8 mouse cellular contexts compared by ENCODE assay signal in the genomic region with DNA sequence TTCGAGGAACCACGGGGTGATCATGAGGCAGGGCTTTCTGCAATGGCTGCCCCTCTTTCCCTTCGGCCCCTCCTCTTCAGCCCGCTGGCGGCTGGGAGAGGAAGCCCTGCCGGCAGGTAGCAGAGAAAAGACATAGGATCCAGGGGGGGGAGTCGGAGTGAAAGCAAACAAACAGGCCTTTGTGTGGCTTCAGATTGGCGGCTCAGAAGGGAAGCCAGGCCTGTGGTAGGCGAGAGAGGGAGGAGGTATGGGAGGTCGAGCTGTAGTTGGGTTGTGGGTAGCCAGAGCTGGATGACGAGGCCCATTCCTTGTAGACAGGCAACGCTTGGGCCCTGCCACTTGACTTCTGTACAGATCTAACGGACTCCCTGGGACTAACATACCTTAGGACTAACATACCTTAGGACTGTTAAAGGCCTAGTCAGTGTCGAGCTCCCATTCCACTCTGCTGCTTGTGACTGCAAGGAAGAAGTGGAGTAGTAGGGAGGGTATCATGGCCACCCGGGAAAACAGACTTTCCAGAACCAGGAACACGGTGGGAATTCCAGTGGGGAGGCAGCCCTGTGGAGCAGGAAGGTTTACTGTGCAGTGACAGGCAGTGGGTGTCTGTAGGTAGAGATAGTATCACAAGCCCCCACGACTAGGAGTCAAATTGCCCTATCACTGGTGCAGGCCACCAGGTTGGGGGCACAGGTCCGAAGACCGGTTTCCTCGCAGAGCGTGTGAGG. TPM values are rescaled to one million over a fixed set of nuclear protein-coding genes. Genes with fewer than 3 reads are reported as not detected.
DNase-seq lines count a peak whose midpoint lies in the region; ATAC-seq and TF ChIP-seq lines count a peak whose summit lies in the region.

No protein-coding gene starts in this region.

- no peaks in the 10 kb centered on the region for H3K36me3 ChIP-seq in heart, embryonic 11.5 days (ENCODE audit: control insufficient read depth, insufficient read depth, low read length)
- H3K36me3 ChIP-seq in lung, embryonic 16.5 days (ENCODE audit: control insufficient read depth, insufficient read depth, low read length), result no peaks in the 10 kb centered on the region

- H3K4me1 ChIP-seq in heart, embryonic 11.5 days (ENCODE audit: control insufficient read depth, insufficient read depth, low read length), result peaks cover 64% of the 10 kb centered on the region
- H3K4me1 ChIP-seq in lung, embryonic 16.5 days (replicated peaks; ENCODE audit: control insufficient read depth, insufficient read depth, low read length), result peaks cover 61% of the 10 kb centered on the region

- peak; percentile 31 to 32 for DNase-seq in left cerebral cortex, adult 2 months (ENCODE audit: extremely low spot score in 1 of 2, low spot score in 2 of 2)
- no peak for DNase-seq in left cerebral cortex, postnatal 36 days (ENCODE audit: low spot score in 2 of 2)
- peak; percentile 77 for DNase-seq in embryo, embryonic 10 days (ENCODE audit: low spot score)
- DNase-seq in kidney, adult 9 months, result peak; percentile 47
- DNase-seq in thymus, postnatal 10 days (ENCODE audit: low spot score in 2 of 2), result peak; percentile 64 to 70

- WGBS in heart, embryonic 11.5 days (ENCODE audit: insufficient replicate concordance), result 2% methylated on average over 21 of the region's 21 CpGs
- 2% methylated on average over 21 of the region's 21 CpGs for WGBS in lung, embryonic 16.5 days

- H3K4me3 ChIP-seq in left cerebral cortex, adult 2 months, result peak overlapping the region; percentile 58
- H3K4me3 ChIP-seq in heart, embryonic 11.5 days (ENCODE audit: low read depth, low read length), result peak overlapping the region; percentile 42
- H3K4me3 ChIP-seq in lung, embryonic 16.5 days (ENCODE audit: low read length), result peak overlapping the region; percentile 59

- no peak for TF ChIP-seq CTCF in left cerebral cortex, adult 2 months (IDR thresholded peaks at IDR 0.05)

- peak; percentile 27 for ATAC-seq in heart, embryonic 11.5 days (replicated peaks; ENCODE audit: insufficient number of reproducible peaks, low FRiP score, low TSS enrichment)
- ATAC-seq in lung, embryonic 16.5 days (ENCODE audit: low read depth), result peak; percentile 29; the same call in 1 of the 2 replicates
- peak; percentile 10; the same call in 1 of the 2 replicates for ATAC-seq in neutrophil, adult 5-6 weeks (ENCODE audit: extremely low read depth, insufficient number of reproducible peaks, low FRiP score, poor library complexity, severe bottlenecking)

- H3K27me3 ChIP-seq in heart, embryonic 11.5 days (ENCODE audit: control insufficient read depth, insufficient read depth, low read length), result no peaks in the 10 kb centered on the region
- H3K27me3 ChIP-seq in lung, embryonic 16.5 days (ENCODE audit: control insufficient read depth, insufficient read depth, low read depth, low read length), result no peaks in the 10 kb centered on the region

- peak overlapping the region; percentile 96 for H3K27ac ChIP-seq in left cerebral cortex, adult 2 months
- peak overlapping the region; percentile 89 for H3K27ac ChIP-seq in heart, embryonic 11.5 days (ENCODE audit: low read depth, low read length)
- peak overlapping the region; percentile 99 for H3K27ac ChIP-seq in lung, embryonic 16.5 days (ENCODE audit: low read length)

- H3K9ac ChIP-seq in heart, embryonic 11.5 days (ENCODE audit: low read depth, low read length), result peak overlapping the region; percentile 63
- peak overlapping the region; percentile 67 for H3K9ac ChIP-seq in lung, embryonic 16.5 days (ENCODE audit: low read length)

- H3K9me3 ChIP-seq in heart, embryonic 11.5 days (replicated peaks; ENCODE audit: control insufficient read depth, low read length), result no peaks in the 10 kb centered on the region
- H3K9me3 ChIP-seq in lung, embryonic 16.5 days (ENCODE audit: control insufficient read depth, low read length), result no peaks in the 10 kb centered on the region

- peak overlapping the region; percentile 69 for H3K4me2 ChIP-seq in heart, embryonic 11.5 days
- H3K4me2 ChIP-seq in lung, embryonic 16.5 days (ENCODE audit: low read depth, low read length), result peak overlapping the region; percentile 87

- intact Hi-C loops in left cerebral cortex, adult 2 months (cut with DNase I), result loop anchor here (2.0 kb wide), 2 partner anchors 62 to 74 kb away; no protein-coding TSS in a partner anchor
- intact Hi-C loops in left cerebral cortex, postnatal 36 days (cut with DNase I), result loop anchor here (2.0 kb wide), 1 partner anchor 60 kb away; no protein-coding TSS in a partner anchor

RNA-seq across cellular contexts. Expression of a gene that starts 9.6 kb away (rescaled TPM):
- 10 to 100 TPM; 85.4 to 86.3 TPM for total RNA-seq in left cerebral cortex, adult 2 months (2021)
- 10 to 100 TPM; 57.3 to 73.4 TPM for total RNA-seq in left cerebral cortex, postnatal 36 days (2021)
- polyA plus RNA-seq in heart, embryonic 11.5 days (2014; fragmentation: Nextera tagmentation; extraction: Ambion mirVana), result 20.5 and 24.4 TPM in 2 replicates
- 22.9 and 23.9 TPM in 2 replicates for polyA plus RNA-seq in lung, embryonic 16.5 days (2015; fragmentation: Nextera tagmentation; extraction: Ambion mirVana)
- 13.4 and 14.9 TPM in 2 replicates for total RNA-seq in neutrophil, adult 5-6 weeks (2017)

Comparison
In these comparisons a context has a peak if more than half of its experiments do, and no peak if none do; other contexts are left out.
1. DNase-seq: peak in left cerebral cortex, adult 2 months (2 of 2), embryo, embryonic 10 days (single experiment), kidney, adult 9 months (single experiment) and thymus, postnatal 10 days (2 of 2); none in left cerebral cortex, postnatal 36 days (0 of 2).
2. Peak in every context shown above with its lines, with median percentiles within 50 percentile points of each other: H3K27ac ChIP-seq, H3K4me3 ChIP-seq and ATAC-seq.